In the genomic region with DNA sequence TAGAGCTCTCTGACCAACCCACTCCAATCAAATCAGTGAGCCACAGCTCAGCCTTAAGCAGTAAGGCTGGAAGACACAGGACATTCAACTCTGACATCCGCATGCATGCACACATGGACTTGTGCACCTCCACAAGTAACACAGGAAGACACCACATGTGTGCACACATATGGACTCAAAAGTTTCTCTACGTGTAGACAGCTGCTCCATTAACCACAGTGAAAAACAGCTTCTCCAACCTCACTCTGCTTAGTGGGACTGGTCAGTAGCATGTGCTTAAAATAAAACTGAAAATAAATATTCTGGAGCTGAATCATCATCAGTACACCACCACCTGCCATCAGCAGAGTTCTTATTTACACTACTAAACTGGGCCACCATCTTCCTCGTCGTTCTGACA, we compare ENCODE assay signal across 26 mouse cellular contexts.
"Had no signal": no experiment of that assay in that cellular context is flagged by ENCODE, and none has a peak within 500 bp of the region (broad histone marks: within the 10 kb centered on the region; RNA-seq: fewer than 3 reads in every experiment).

No protein-coding gene starts in this region.

- ATAC-seq: hindbrain, postnatal 0 days; intestine, postnatal 0 days had no signal

- H3K4me3 ChIP-seq: gastrocnemius, adult 2 months; heart, adult 2 months; heart, embryonic 13.5 days; heart, embryonic 15.5 days; hindbrain, embryonic 13.5 days; hindbrain, embryonic 15.5 days; left cerebral cortex, adult 2 months; limb, embryonic 10.5 days; limb, embryonic 12.5 days; liver, embryonic 13.5 days; liver, embryonic 15.5 days had no signal

- H3K27ac ChIP-seq: heart, adult 2 months; heart, embryonic 13.5 days; heart, embryonic 15.5 days; hindbrain, embryonic 13.5 days; hindbrain, embryonic 15.5 days; hindbrain, postnatal 0 days; left cerebral cortex, adult 2 months; limb, embryonic 10.5 days; limb, embryonic 12.5 days; liver, embryonic 13.5 days; liver, embryonic 15.5 days had no signal

- DNase-seq: gastrocnemius, adult 2 months; gastrocnemius, postnatal 10 days; gastrocnemius, postnatal 36 days; heart, adult 2 months; heart, postnatal 14 days; heart, postnatal 36 days; kidney, adult 18-20 months; kidney, adult 8-10 months; kidney, postnatal 10 days; kidney, postnatal 36 days; layer of hippocampus, adult 9-11 months; layer of hippocampus, postnatal 36 days; liver; liver, embryonic 13.5 days had no signal

- H3K9me3 ChIP-seq: heart, embryonic 13.5 days; heart, embryonic 15.5 days; hindbrain, embryonic 13.5 days; hindbrain, embryonic 15.5 days; limb, embryonic 10.5 days; limb, embryonic 12.5 days; liver, embryonic 13.5 days; liver, embryonic 15.5 days had no signal

- H3K4me2 ChIP-seq: heart, embryonic 11.5 days; heart, embryonic 13.5 days; heart, embryonic 15.5 days; hindbrain, embryonic 13.5 days; hindbrain, embryonic 15.5 days; limb, embryonic 12.5 days; liver, embryonic 11.5 days; liver, embryonic 13.5 days; liver, embryonic 15.5 days had no signal

- H3K27me3 ChIP-seq: heart, embryonic 13.5 days; heart, embryonic 15.5 days; hindbrain, embryonic 13.5 days; hindbrain, embryonic 15.5 days; limb, embryonic 12.5 days; liver, embryonic 13.5 days; liver, embryonic 15.5 days had no signal

- H3K4me1 ChIP-seq: heart, embryonic 13.5 days; heart, embryonic 15.5 days; hindbrain, embryonic 13.5 days; hindbrain, embryonic 15.5 days; limb, embryonic 10.5 days; limb, embryonic 12.5 days; liver, embryonic 13.5 days; liver, embryonic 15.5 days had no signal

- H3K36me3 ChIP-seq: heart, embryonic 13.5 days; heart, embryonic 15.5 days; hindbrain, embryonic 13.5 days; hindbrain, embryonic 15.5 days; limb, embryonic 10.5 days; limb, embryonic 12.5 days; liver, embryonic 13.5 days; liver, embryonic 15.5 days had no signal

- H3K9ac ChIP-seq: heart, embryonic 13.5 days; heart, embryonic 15.5 days; hindbrain, embryonic 13.5 days; hindbrain, embryonic 15.5 days; limb, embryonic 12.5 days; liver, embryonic 13.5 days; liver, embryonic 15.5 days had no signal
